Mouse (Mus musculus): ENCODE measurements around the gene Tnrc6b. TPM values are rescaled to one million over a fixed set of nuclear protein-coding genes. Genes with fewer than 3 reads are reported as not detected.

Gene Tnrc6b
- polyA plus RNA-seq, 1 experiment from 2014 or later: 23.2 TPM

- H3K27me3 ChIP-seq (ENCODE audit: control insufficient read depth, insufficient read depth, low read length): no peaks in the 10 kb centered on the region
- no peaks in the 10 kb centered on the region for H3K36me3 ChIP-seq (ENCODE audit: control insufficient read depth, insufficient read depth, low read length)
- 94% methylated on average over 5 of the region's 5 CpGs for WGBS
- no peak for ATAC-seq (ENCODE audit: low FRiP score, low TSS enrichment)
- H3K9ac ChIP-seq (ENCODE audit: low read depth, low read length): no peak overlapping the region
- H3K4me2 ChIP-seq (replicated peaks; ENCODE audit: low read depth, low read length): no peak overlapping the region
- no peaks in the 10 kb centered on the region for H3K9me3 ChIP-seq (ENCODE audit: control insufficient read depth, low read length)
- H3K4me3 ChIP-seq (ENCODE audit: low read length): no peak overlapping the region
- H3K4me1 ChIP-seq (ENCODE audit: control insufficient read depth, insufficient read depth, low read length): peaks cover 10% of the 10 kb centered on the region
- no peak overlapping the region for H3K27ac ChIP-seq (ENCODE audit: low read depth, low read length)
Measured at GRCm38 (mm10) chr15:80780154-80780751, 69.1 kb downstream of the Tnrc6b start.

GRCm38 (mm10) chr15:80781218-80781806 is 70.2 kb downstream of the Tnrc6b start:
- no peak for ATAC-seq (ENCODE audit: low FRiP score, low TSS enrichment)
- H3K9ac ChIP-seq (ENCODE audit: low read depth, low read length): no peak overlapping the region
- H3K36me3 ChIP-seq (ENCODE audit: control insufficient read depth, insufficient read depth, low read length): no peaks in the 10 kb centered on the region
- H3K4me2 ChIP-seq (replicated peaks; ENCODE audit: low read depth, low read length): no peak overlapping the region
- no peaks in the 10 kb centered on the region for H3K27me3 ChIP-seq (ENCODE audit: control insufficient read depth, insufficient read depth, low read length)
- H3K9me3 ChIP-seq (ENCODE audit: control insufficient read depth, low read length): no peaks in the 10 kb centered on the region
- 84% methylated on average over 5 of the region's 5 CpGs for WGBS
- no peak overlapping the region for H3K27ac ChIP-seq (ENCODE audit: low read depth, low read length)
- peaks cover 10% of the 10 kb centered on the region for H3K4me1 ChIP-seq (ENCODE audit: control insufficient read depth, insufficient read depth, low read length)
- no peak overlapping the region for H3K4me3 ChIP-seq (ENCODE audit: low read length)

GRCm38 (mm10) chr15:80784553-80784971 is 73.4 kb downstream of the Tnrc6b start:
- ATAC-seq (ENCODE audit: low FRiP score, low TSS enrichment): peak; percentile 57; the same call in 1 of the 2 replicates

GRCm38 (mm10) chr15:80785699-80786098 is 74.6 kb downstream of the Tnrc6b start:
- ATAC-seq (ENCODE audit: low FRiP score, low TSS enrichment): no peak
- no peaks in the 10 kb centered on the region for H3K27me3 ChIP-seq (ENCODE audit: control insufficient read depth, insufficient read depth, low read length)
- H3K4me1 ChIP-seq (ENCODE audit: control insufficient read depth, insufficient read depth, low read length): peaks cover 10% of the 10 kb centered on the region
- H3K9me3 ChIP-seq (ENCODE audit: control insufficient read depth, low read length): no peaks in the 10 kb centered on the region
- H3K27ac ChIP-seq (ENCODE audit: low read depth, low read length): no peak overlapping the region
- H3K4me3 ChIP-seq (ENCODE audit: low read length): no peak overlapping the region
- H3K36me3 ChIP-seq (ENCODE audit: control insufficient read depth, insufficient read depth, low read length): no peaks in the 10 kb centered on the region
- no peak overlapping the region for H3K4me2 ChIP-seq (replicated peaks; ENCODE audit: low read depth, low read length)
- no peak overlapping the region for H3K9ac ChIP-seq (ENCODE audit: low read depth, low read length)
- 79% methylated on average over 1 of the region's 1 CpGs for WGBS

More at GRCm38 (mm10) chr15:80784553-80784971, 73.4 kb downstream of the Tnrc6b start:
- H3K9ac ChIP-seq (ENCODE audit: low read depth, low read length): 0 out of 2 replicates have a peak overlapping the region, but pooled peaks have one; percentile 18
- 35% methylated on average over 7 of the region's 7 CpGs for WGBS
- peak overlapping the region; percentile 19 for H3K4me2 ChIP-seq (replicated peaks; ENCODE audit: low read depth, low read length)
- no peak overlapping the region for H3K4me3 ChIP-seq (ENCODE audit: low read length)
- no peak overlapping the region for H3K27ac ChIP-seq (ENCODE audit: low read depth, low read length)
- H3K27me3 ChIP-seq (ENCODE audit: control insufficient read depth, insufficient read depth, low read length): no peaks in the 10 kb centered on the region
- peaks cover 10% of the 10 kb centered on the region for H3K4me1 ChIP-seq (ENCODE audit: control insufficient read depth, insufficient read depth, low read length)
- H3K9me3 ChIP-seq (ENCODE audit: control insufficient read depth, low read length): no peaks in the 10 kb centered on the region
- H3K36me3 ChIP-seq (ENCODE audit: control insufficient read depth, insufficient read depth, low read length): no peaks in the 10 kb centered on the region

- Histone ChIP-seq H3K27me3 (ENCODE audit: control insufficient read depth, insufficient read depth, low read length) (no peaks in the 10 kb centered on the region), H3K36me3 (ENCODE audit: control insufficient read depth, insufficient read depth, low read length) (no peaks in the 10 kb centered on the region), H3K9ac (ENCODE audit: low read depth, low read length) (no peak overlapping the region), H3K27ac (ENCODE audit: low read depth, low read length) (no peak overlapping the region), H3K4me3 (ENCODE audit: low read length) (no peak overlapping the region), H3K4me2 (replicated peaks; ENCODE audit: low read depth, low read length) (no peak overlapping the region), H3K9me3 (ENCODE audit: control insufficient read depth, low read length) (no peaks in the 10 kb centered on the region), H3K4me1 (ENCODE audit: control insufficient read depth, insufficient read depth, low read length) (peaks cover 10% of the 10 kb centered on the region)
- 96% methylated on average over 4 of the region's 4 CpGs for WGBS
- ATAC-seq (ENCODE audit: low FRiP score, low TSS enrichment): no peak
Measured at GRCm38 (mm10) chr15:80787746-80788145, 76.6 kb downstream of the Tnrc6b start.

GRCm38 (mm10) chr15:80792556-80792955 is 81.4 kb downstream of the Tnrc6b start:
- no peak for ATAC-seq (ENCODE audit: low FRiP score, low TSS enrichment)
- Histone ChIP-seq H3K4me2 (replicated peaks; ENCODE audit: low read depth, low read length) (no peak overlapping the region), H3K9ac (ENCODE audit: low read depth, low read length) (no peak overlapping the region), H3K9me3 (ENCODE audit: control insufficient read depth, low read length) (no peaks in the 10 kb centered on the region), H3K4me3 (ENCODE audit: low read length) (no peak overlapping the region), H3K27me3 (ENCODE audit: control insufficient read depth, insufficient read depth, low read length) (no peaks in the 10 kb centered on the region), H3K4me1 (ENCODE audit: control insufficient read depth, insufficient read depth, low read length) (no peaks in the 10 kb centered on the region), H3K36me3 (ENCODE audit: control insufficient read depth, insufficient read depth, low read length) (no peaks in the 10 kb centered on the region), H3K27ac (ENCODE audit: low read depth, low read length) (no peak overlapping the region)
- WGBS: 86% methylated on average over 3 of the region's 3 CpGs

GRCm38 (mm10) chr15:80795076-80795475 is 84.0 kb downstream of the Tnrc6b start:
- no peak for ATAC-seq (ENCODE audit: low FRiP score, low TSS enrichment)
- WGBS: 86% methylated on average over 1 of the region's 1 CpGs
- H3K27me3 ChIP-seq (ENCODE audit: control insufficient read depth, insufficient read depth, low read length): no peaks in the 10 kb centered on the region
- H3K27ac ChIP-seq (ENCODE audit: low read depth, low read length): no peak overlapping the region
- H3K9me3 ChIP-seq (ENCODE audit: control insufficient read depth, low read length): no peaks in the 10 kb centered on the region
- no peak overlapping the region for H3K4me3 ChIP-seq (ENCODE audit: low read length)
- H3K36me3 ChIP-seq (ENCODE audit: control insufficient read depth, insufficient read depth, low read length): no peaks in the 10 kb centered on the region
- H3K4me2 ChIP-seq (replicated peaks; ENCODE audit: low read depth, low read length): no peak overlapping the region
- H3K9ac ChIP-seq (ENCODE audit: low read depth, low read length): no peak overlapping the region
- H3K4me1 ChIP-seq (ENCODE audit: control insufficient read depth, insufficient read depth, low read length): 0 out of 2 replicates have a peak, but pooled peaks cover under 1% of the 10 kb centered on the region

- Histone ChIP-seq H3K9me3 (ENCODE audit: control insufficient read depth, low read length) (no peaks in the 10 kb centered on the region), H3K9ac (ENCODE audit: low read depth, low read length) (peak overlapping the region; percentile 54), H3K27ac (ENCODE audit: low read depth, low read length) (peak overlapping the region; percentile 38; the same call in 1 of the 2 replicates), H3K4me2 (replicated peaks; ENCODE audit: low read depth, low read length) (peak overlapping the region; percentile 53), H3K4me3 (ENCODE audit: low read length) (peak overlapping the region; percentile 55), H3K36me3 (ENCODE audit: control insufficient read depth, insufficient read depth, low read length) (no peaks in the 10 kb centered on the region), H3K4me1 (ENCODE audit: control insufficient read depth, insufficient read depth, low read length) (peaks cover 11% of the 10 kb centered on the region; the same call in 1 of the 2 replicates), H3K27me3 (ENCODE audit: control insufficient read depth, insufficient read depth, low read length) (no peaks in the 10 kb centered on the region)
- ATAC-seq (ENCODE audit: low FRiP score, low TSS enrichment): peak; percentile 63
- WGBS: 0% methylated on average over 6 of the region's 6 CpGs
Measured at GRCm38 (mm10) chr15:80797757-80798156, 86.6 kb downstream of the Tnrc6b start.

GRCm38 (mm10) chr15:80798367-80799073 is 87.4 kb downstream of the Tnrc6b start:
- Histone ChIP-seq H3K4me3 (ENCODE audit: low read length) (peak overlapping the region; percentile 55), H3K4me2 (replicated peaks; ENCODE audit: low read depth, low read length) (peak overlapping the region; percentile 53), H3K27ac (ENCODE audit: low read depth, low read length) (peak overlapping the region; percentile 84), H3K9me3 (ENCODE audit: control insufficient read depth, low read length) (no peaks in the 10 kb centered on the region), H3K36me3 (ENCODE audit: control insufficient read depth, insufficient read depth, low read length) (no peaks in the 10 kb centered on the region), H3K9ac (ENCODE audit: low read depth, low read length) (peak overlapping the region; percentile 67), H3K27me3 (ENCODE audit: control insufficient read depth, insufficient read depth, low read length) (no peaks in the 10 kb centered on the region), H3K4me1 (ENCODE audit: control insufficient read depth, insufficient read depth, low read length) (peaks cover 16% of the 10 kb centered on the region; the same call in 1 of the 2 replicates)
- 0% methylated on average over 17 of the region's 17 CpGs for WGBS
- peak; percentile 83 for ATAC-seq (ENCODE audit: low FRiP score, low TSS enrichment)
